Mouse (Mus musculus) thymus, adult 2 months (tissue): ENCODE data around the gene Babam1. TPM values are rescaled to one million over a fixed set of nuclear protein-coding genes. Genes with fewer than 3 reads are reported as not detected.

Experiments used
- DNase-seq: peaks from one replicate; pipeline ENCODE4 v3.0.0; 2021
- H3K27ac ChIP-seq: fragments of 200-500 bp; 2 replicates; pipeline ENCODE4 v1.5.1; 2012; ENCODE audit warnings: low read length, control low read depth; ENCODE audit not compliant: control insufficient read depth, insufficient read depth
- H3K27me3 ChIP-seq: fragments of 200-500 bp; 2 replicates; pipeline ENCODE4 v1.6.1; 2012; ENCODE audit warnings: mild to moderate bottlenecking, low read length, moderate library complexity, mixed read lengths; ENCODE audit not compliant: control insufficient read depth, insufficient read depth
- H3K36me3 ChIP-seq: fragments of 200-500 bp; 2 replicates; pipeline ENCODE4 v1.6.1; 2012; ENCODE audit warnings: mild to moderate bottlenecking, low read length, moderate library complexity; ENCODE audit not compliant: control insufficient read depth, insufficient read depth
- H3K4me1 ChIP-seq: fragments of 200-500 bp; replicated peaks from 2 replicates; pipeline ENCODE4 v1.6.1; 2012; ENCODE audit warnings: low read length; ENCODE audit not compliant: control insufficient read depth, insufficient read depth
- H3K4me3 ChIP-seq: fragments of 200-500 bp; 2 replicates; pipeline ENCODE4 v1.5.1; 2012; ENCODE audit warnings: mild to moderate bottlenecking, low read length, control low read depth, moderate library complexity; ENCODE audit not compliant: control insufficient read depth, insufficient read depth
- CTCF ChIP-seq: fragments of 200-500 bp; IDR thresholded peaks from 2 replicates; pipeline ENCODE4 v1.5.1; 2012; ENCODE audit warnings: mild to moderate bottlenecking, control low read depth, low read length, moderate library complexity, borderline replicate concordance; ENCODE audit not compliant: control insufficient read depth, poor library complexity, insufficient read depth; ENCODE audit errors: extremely low read depth
- POLR2A ChIP-seq: fragments of 200-500 bp; IDR thresholded peaks from 2 replicates; pipeline ENCODE4 v1.6.1; 2012; ENCODE audit warnings: mild to moderate bottlenecking, low read length, control low read depth, moderate library complexity; ENCODE audit not compliant: control insufficient read depth, poor library complexity, insufficient read depth; ENCODE audit errors: extremely low read depth
- WGBS: fragments of 180-500 bp; shearing (Covaris S2); methylation state at CpG from one replicate; pipeline ENCODE4 v1.1.7; 2018; 5-methylcytosine and 5-hydroxymethylcytosine counted together
- polyA plus RNA-seq: library from polyadenylated mRNA; depleted of rRNA; stranded (reverse); fragments of >200 nt; gene quantifications from 2 replicates; pipeline ENCODE4 v1.2.3, GENCODE M21; 2012

The Babam1 gene
- polyA plus RNA-seq, 1 experiment, result 219 TPM

DNA sequence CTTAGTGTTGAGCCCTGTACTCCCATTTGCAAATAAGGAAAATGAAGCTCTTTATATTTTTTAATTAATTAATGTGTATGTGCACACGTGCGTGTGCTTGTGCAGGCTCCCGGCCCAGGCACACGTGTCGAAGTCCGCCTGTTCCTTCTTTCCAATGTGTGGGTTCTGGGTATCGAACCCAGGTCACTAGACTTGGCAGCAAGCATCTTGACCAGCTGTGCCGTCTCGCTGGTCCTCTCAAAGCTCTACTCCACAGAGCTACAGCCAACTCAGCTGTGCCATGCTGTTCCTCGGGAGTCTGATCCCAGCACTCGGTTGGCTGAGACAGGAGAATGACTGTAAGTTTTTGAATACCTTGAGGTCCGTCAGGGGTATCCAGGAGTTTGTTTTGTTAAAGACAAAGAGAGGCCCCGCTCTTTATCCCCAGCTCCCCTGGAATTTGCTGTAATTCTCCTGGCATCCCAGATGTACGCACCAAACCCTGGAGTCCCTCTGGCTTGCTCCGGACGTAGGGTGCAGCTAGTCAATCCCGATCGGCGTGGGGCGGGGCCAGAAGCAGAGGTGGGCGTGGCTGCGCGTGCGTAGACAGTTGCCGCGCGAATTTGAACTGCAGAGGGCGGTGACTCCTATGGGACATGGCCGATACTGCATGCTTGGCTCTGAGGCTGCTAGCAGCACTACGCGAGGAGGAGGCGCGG is 8.9 kb downstream of the Babam1 start, which contains the start of gene Ankle1:
Ankle1 (plus strand) TSS at position 610 of the 698 bp plus-strand sequence.
- peaks cover 15% of the 10 kb centered on the region for H3K4me1 ChIP-seq
- WGBS, result 15% methylated on average over 33 of the region's 33 CpGs
- peak within 1 kb of the TSS; percentile 51 for H3K4me3 ChIP-seq
- no peaks in the 10 kb centered on the region for H3K27me3 ChIP-seq
- TF ChIP-seq POLR2A (peak; percentile 57; the same call in 1 of the 2 replicates), CTCF (peak; percentile 56; the same call in 1 of the 2 replicates)
- H3K27ac ChIP-seq, result no peak within 1 kb of the TSS
- H3K36me3 ChIP-seq, result peaks cover 5% of the 10 kb centered on the region; the same call in 1 of the 2 replicates
- peak; percentile 98 for DNase-seq

- TF ChIP-seq CTCF (peak; percentile 65; the same call in 1 of the 2 replicates), POLR2A (no peak)
Observed at GRCm38 (mm10) chr8:71406099-71407015, 9.7 kb downstream of the Babam1 start.

DNA sequence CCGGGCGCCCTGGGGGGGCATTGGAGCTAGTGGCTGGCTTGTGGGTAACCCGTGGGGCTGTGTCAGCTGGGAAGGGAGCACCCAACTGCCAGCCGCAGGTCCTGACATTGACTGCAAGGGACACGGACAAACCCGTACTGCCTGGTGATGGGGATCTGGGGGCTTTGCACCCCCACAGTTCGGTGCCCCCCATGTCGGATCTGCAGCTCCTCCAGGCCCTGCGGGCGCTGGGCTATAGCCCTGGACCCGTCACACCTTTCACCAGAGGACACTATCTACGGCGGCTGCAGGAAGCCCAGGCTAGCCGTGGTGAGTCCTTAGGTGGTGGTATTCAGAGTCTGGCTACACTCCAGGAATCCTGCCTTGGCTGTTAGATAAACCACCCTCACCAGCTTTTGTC is 10.8 kb downstream of the Babam1 start:
- WGBS, result 96% methylated on average over 14 of the region's 14 CpGs
- Histone ChIP-seq H3K4me1 (peaks cover 24% of the 10 kb centered on the region), H3K36me3 (peaks cover 5% of the 10 kb centered on the region; the same call in 1 of the 2 replicates), H3K4me3 (no peak overlapping the region), H3K27me3 (no peaks in the 10 kb centered on the region), H3K27ac (no peak overlapping the region)
- DNase-seq, result no peak
- no peak for TF ChIP-seq POLR2A
- TF ChIP-seq CTCF, result no peak

More at GRCm38 (mm10) chr8:71406099-71407015, 9.7 kb downstream of the Babam1 start:
- Histone ChIP-seq H3K4me3 (peak overlapping the region; percentile 51), H3K36me3 (peaks cover 5% of the 10 kb centered on the region; the same call in 1 of the 2 replicates), H3K4me1 (peaks cover 17% of the 10 kb centered on the region), H3K27ac (no peak overlapping the region), H3K27me3 (no peaks in the 10 kb centered on the region)
- under 1% methylated on average over 55 of the region's 55 CpGs for WGBS
- DNase-seq, result peak; percentile 64

DNA sequence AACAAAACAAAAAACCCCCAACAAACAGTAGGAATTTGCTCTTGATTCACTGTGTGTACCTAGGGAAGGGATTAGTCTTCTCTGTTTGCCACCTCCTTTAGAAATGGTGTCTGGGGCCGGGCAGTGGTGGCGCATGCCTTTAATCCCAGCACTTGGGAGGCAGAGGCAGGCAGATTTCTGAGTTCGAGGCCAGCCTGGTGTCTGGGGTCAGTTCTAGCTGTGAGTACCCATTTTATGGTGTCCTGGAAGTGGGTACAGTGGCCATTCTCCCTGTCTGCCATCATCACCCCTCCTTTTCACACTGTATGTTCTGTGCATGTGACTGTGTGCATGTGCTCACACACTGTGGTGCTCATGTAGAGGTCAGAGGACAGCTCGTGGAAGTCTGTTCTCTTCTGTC is 11.6 kb downstream of the Babam1 start:
- TF ChIP-seq POLR2A (no peak), CTCF (no peak)
- Histone ChIP-seq H3K27me3 (no peaks in the 10 kb centered on the region), H3K4me1 (peaks cover 24% of the 10 kb centered on the region), H3K4me3 (no peak overlapping the region), H3K36me3 (peaks cover 5% of the 10 kb centered on the region; the same call in 1 of the 2 replicates), H3K27ac (no peak overlapping the region)
- WGBS, result 97% methylated on average over 4 of the region's 4 CpGs
- DNase-seq, result no peak

DNA sequence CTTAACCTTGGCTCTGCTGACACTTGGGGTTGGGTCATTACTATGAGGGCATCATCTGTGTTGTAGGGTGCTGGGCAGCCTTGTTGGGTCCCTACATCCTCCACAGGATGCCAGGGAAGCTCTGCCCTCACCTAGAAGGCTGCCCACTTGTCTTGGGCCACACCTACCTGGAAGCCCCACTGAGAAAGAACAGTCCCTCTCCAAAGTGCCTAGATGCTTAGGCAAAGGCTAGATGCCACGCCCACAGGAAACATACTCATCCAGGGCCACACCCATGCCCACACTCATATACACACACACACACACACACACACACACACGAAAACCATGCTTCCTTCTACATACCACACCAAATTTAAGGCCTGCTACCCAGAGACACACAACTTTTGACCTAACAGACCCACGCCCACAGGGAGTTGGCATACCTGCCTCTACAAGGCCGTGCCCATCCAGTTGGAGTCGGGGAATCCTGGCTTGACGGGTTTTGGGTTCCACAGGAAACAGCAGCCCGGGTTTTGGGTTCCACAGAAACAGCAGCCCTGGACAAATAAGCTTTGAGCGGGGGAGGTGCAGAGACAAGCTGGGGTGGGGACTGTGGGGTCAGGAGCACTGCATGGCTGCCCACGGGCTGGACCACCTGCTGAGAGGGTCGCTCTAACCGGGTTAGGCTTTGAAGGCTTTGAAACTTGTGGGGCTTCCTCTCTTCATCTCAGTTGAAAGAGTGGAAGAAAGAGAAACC is 15.0 kb downstream of the Babam1 start:
- TF ChIP-seq CTCF (no peak), POLR2A (no peak)
- peaks cover 5% of the 10 kb centered on the region; the same call in 1 of the 2 replicates for H3K36me3 ChIP-seq
- 36% methylated on average over 11 of the region's 11 CpGs for WGBS
- no peak overlapping the region for H3K4me3 ChIP-seq
- peaks cover 13% of the 10 kb centered on the region for H3K4me1 ChIP-seq
- H3K27ac ChIP-seq, result peak overlapping the region; percentile 29; the same call in 1 of the 2 replicates
- no peaks in the 10 kb centered on the region for H3K27me3 ChIP-seq
- DNase-seq, result no peak
